Mouse (Mus musculus) CH12.LX (cell line): ENCODE measurements around the gene Tnfrsf21. TPM values are rescaled to one million over a fixed set of nuclear protein-coding genes. Genes with fewer than 3 reads are reported as not detected.

Source experiments
- DNase-seq: peaks from one replicate; pipeline ENCODE4 v3.0.0-alpha.2; 2013; ENCODE audit errors: extremely low read depth
- H3K27ac ChIP-seq: 2 replicates; pipeline ENCODE4 v1.5.1; 2012; ENCODE audit warnings: low read depth, mild to moderate bottlenecking, control low read depth, moderate library complexity; ENCODE audit not compliant: insufficient read depth
- H3K27me3 ChIP-seq: replicated peaks from 2 replicates; pipeline ENCODE3; 2012; ENCODE audit warnings: inconsistent platforms
- H3K36me3 ChIP-seq, 2 experiments: replicated peaks in 1 of 2; 2 replicates each; pipeline versions ENCODE3 to v1.6.1; 2012; ENCODE audit warnings: inconsistent platforms in 1 of 2, low read length in 1 of 2, mild to moderate bottlenecking in 1 of 2, mixed read lengths in 1 of 2, moderate library complexity in 1 of 2; ENCODE audit not compliant: control insufficient read depth in 1 of 2, insufficient read depth in 1 of 2
- H3K4me1 ChIP-seq, 2 experiments: 2 replicates each; pipeline ENCODE4 v1.6.1; 2012; ENCODE audit warnings: inconsistent platforms in 1 of 2, moderate library complexity in 1 of 2; ENCODE audit not compliant: insufficient read depth in 2 of 2, control insufficient read depth in 1 of 2
- H3K4me2 ChIP-seq: 2 replicates; pipeline ENCODE4 v1.6.1; 2012; ENCODE audit warnings: low read depth, mild to moderate bottlenecking, control low read depth; ENCODE audit not compliant: poor library complexity, insufficient read depth, severe bottlenecking
- H3K4me3 ChIP-seq, 3 experiments: fragments of 150-350 bp in 1 of 3; sonication (generic) in 1 of 3; replicated peaks in 1 of 3; 2 replicates each; pipeline versions ENCODE3 to v1.5.1; 2011 to 2012; ENCODE audit warnings: low read depth in 2 of 3, low read length in 2 of 3, mild to moderate bottlenecking in 2 of 3, moderate library complexity in 2 of 3, control low read depth in 1 of 3, improper control_type of control experiment in 1 of 3, inconsistent platforms in 1 of 3, mixed read lengths in 1 of 3; ENCODE audit not compliant: poor library complexity in 1 of 3
- H3K79me2 ChIP-seq: replicated peaks from 2 replicates; pipeline ENCODE4 v1.6.1; 2012; ENCODE audit warnings: mild to moderate bottlenecking, moderate library complexity; ENCODE audit not compliant: control insufficient read depth, poor library complexity, insufficient read depth, severe bottlenecking; ENCODE audit errors: extremely low read depth
- H3K9ac ChIP-seq: 2 replicates; pipeline ENCODE4 v1.6.1; 2012; ENCODE audit warnings: low read depth, mild to moderate bottlenecking, control low read depth, moderate library complexity; ENCODE audit not compliant: insufficient read depth
- H3K9me3 ChIP-seq: replicated peaks from 2 replicates; pipeline ENCODE3; 2012; ENCODE audit warnings: low read length, inconsistent platforms, mixed read lengths
- BHLHE40 ChIP-seq: IDR thresholded peaks from 2 replicates; pipeline ENCODE4 v1.6.1; 2011; ENCODE audit warnings: mild to moderate bottlenecking, low read depth, low read length, improper control_type of control experiment
- CHD1 ChIP-seq: IDR thresholded peaks from 2 replicates; pipeline ENCODE4 v1.6.1; 2012; ENCODE audit warnings: low read depth, low read length, improper control_type of control experiment, inconsistent platforms
- CHD2 ChIP-seq: IDR thresholded peaks from 2 replicates; pipeline ENCODE4 v1.6.1; 2011; ENCODE audit warnings: low read length, improper control_type of control experiment
- CTCF ChIP-seq, 2 experiments: IDR thresholded peaks in 1 of 2; conservative IDR thresholded peaks in 1 of 2; 2 replicates each; pipeline ENCODE4 v1.5.1; 2011 to 2012; ENCODE audit warnings: low read depth in 2 of 2, low read length in 2 of 2, improper control_type of control experiment in 1 of 2, inconsistent platforms in 1 of 2, mild to moderate bottlenecking in 1 of 2, moderate library complexity in 1 of 2
- E2F4 ChIP-seq: IDR thresholded peaks from 2 replicates; pipeline ENCODE4 v1.6.1; 2011; ENCODE audit warnings: low read depth, low read length, improper control_type of control experiment; ENCODE audit not compliant: insufficient replicate concordance
- EP300 ChIP-seq: IDR thresholded peaks from 2 replicates; pipeline ENCODE4 v1.6.1; 2011; ENCODE audit warnings: low read length, improper control_type of control experiment
- ETS1 ChIP-seq: conservative IDR thresholded peaks from 2 replicates; pipeline ENCODE4 v1.6.1; 2012; ENCODE audit warnings: low read depth, mild to moderate bottlenecking, inconsistent platforms, low read length, improper control_type of control experiment, moderate library complexity
- HCFC1 ChIP-seq: IDR thresholded peaks from 2 replicates; pipeline ENCODE4 v1.6.1; 2012; ENCODE audit warnings: low read depth, mild to moderate bottlenecking, inconsistent platforms, low read length, improper control_type of control experiment
- IRF4 ChIP-seq: IDR thresholded peaks from 2 replicates; pipeline ENCODE4 v1.6.1; 2014; ENCODE audit warnings: low read depth, mild to moderate bottlenecking, inconsistent platforms, low read length, improper control_type of control experiment
- JUN ChIP-seq: IDR thresholded peaks from 2 replicates; pipeline ENCODE4 v1.6.1; 2011; ENCODE audit warnings: low read depth, mild to moderate bottlenecking, low read length, improper control_type of control experiment, moderate library complexity; ENCODE audit not compliant: insufficient read depth
- JUND ChIP-seq: conservative IDR thresholded peaks from 2 replicates; pipeline ENCODE4 v1.6.1; 2011; ENCODE audit warnings: low read depth, low read length, improper control_type of control experiment
- MAZ ChIP-seq: IDR thresholded peaks from 2 replicates; pipeline ENCODE4 v1.6.1; 2012; ENCODE audit warnings: low read depth, mild to moderate bottlenecking, inconsistent platforms, low read length, improper control_type of control experiment, moderate library complexity
- NRF1 ChIP-seq: IDR thresholded peaks from 2 replicates; pipeline ENCODE4 v1.6.1; 2014; ENCODE audit warnings: low read depth, mild to moderate bottlenecking, inconsistent platforms, low read length, improper control_type of control experiment, moderate library complexity
- PAX5 ChIP-seq: IDR thresholded peaks from 2 replicates; pipeline ENCODE4 v1.6.1; 2012; ENCODE audit warnings: low read length, inconsistent platforms, mixed read lengths
- POLR2AphosphoS2 ChIP-seq: IDR thresholded peaks from 2 replicates; pipeline ENCODE4 v1.6.1; 2011; ENCODE audit warnings: low read depth, low read length, improper control_type of control experiment
- RAD21 ChIP-seq: IDR thresholded peaks from 2 replicates; pipeline ENCODE4 v1.6.1; 2011; ENCODE audit warnings: low read depth, mild to moderate bottlenecking, low read length, improper control_type of control experiment, moderate library complexity
- SMC3 ChIP-seq: IDR thresholded peaks from 2 replicates; pipeline ENCODE4 v1.6.1; 2011; ENCODE audit warnings: low read depth, low read length, improper control_type of control experiment
- TBP ChIP-seq: conservative IDR thresholded peaks from 2 replicates; pipeline ENCODE4 v1.6.1; 2011; ENCODE audit warnings: low read depth, low read length, improper control_type of control experiment
- TCF12 ChIP-seq: IDR thresholded peaks from 2 replicates; pipeline ENCODE4 v1.6.1; 2014; ENCODE audit warnings: low read depth, mild to moderate bottlenecking, inconsistent platforms, low read length, improper control_type of control experiment
- USF2 ChIP-seq: conservative IDR thresholded peaks from 2 replicates; pipeline ENCODE4 v1.6.1; 2011; ENCODE audit warnings: low read depth, low read length, improper control_type of control experiment
- ZKSCAN1 ChIP-seq: IDR thresholded peaks from 2 replicates; pipeline ENCODE4 v1.6.1; 2012; ENCODE audit warnings: low read depth, inconsistent platforms, low read length, improper control_type of control experiment, borderline replicate concordance
- ZMIZ1 ChIP-seq: IDR thresholded peaks from 2 replicates; pipeline ENCODE4 v1.6.1; 2012; ENCODE audit warnings: low read depth, mild to moderate bottlenecking, inconsistent platforms, low read length, improper control_type of control experiment
- dilution Hi-C: fragments of 300-500 bp; cut with MboI; formaldehyde crosslinking; loops from 2 replicates; pipeline ENCODE4 v1.14.3; 2020; ENCODE audit warnings: low sequenced_read_pairs; ENCODE audit not compliant: extremely low pct_unique_long_range_greater_than_20kb, extremely low pct_ligation_motif_present
- in situ Hi-C: fragments of 300-500 bp; cut with MboI; formaldehyde crosslinking; loops from 3 replicates; pipeline ENCODE4 v1.14.3; 2019; ENCODE audit warnings: low sequenced_read_pairs, low pct_ligation_motif_present, low pct_unique_long_range_greater_than_20kb, mixed read lengths
- polyA plus RNA-seq: library from polyadenylated mRNA; unstranded; fragments of >175 nt; gene quantifications from 2 replicates; pipeline ENCODE4 v1.2.1, GENCODE M21; 2012; ENCODE audit warnings: low read depth; ENCODE audit not compliant: insufficient read length
- total RNA-seq, 2 experiments: library from RNA; depleted of rRNA; stranded (reverse); fragments of 300-350 nt in 1 of 2; fragments of >200 nt in 1 of 2; gene quantifications; 2 replicates each; pipeline ENCODE4 v1.2.3; 2012 to 2014

Tnfrsf21 gene
- total and polyA plus RNA-seq, 3 experiments = 0.10 TPM; not detected in 2

DNA sequence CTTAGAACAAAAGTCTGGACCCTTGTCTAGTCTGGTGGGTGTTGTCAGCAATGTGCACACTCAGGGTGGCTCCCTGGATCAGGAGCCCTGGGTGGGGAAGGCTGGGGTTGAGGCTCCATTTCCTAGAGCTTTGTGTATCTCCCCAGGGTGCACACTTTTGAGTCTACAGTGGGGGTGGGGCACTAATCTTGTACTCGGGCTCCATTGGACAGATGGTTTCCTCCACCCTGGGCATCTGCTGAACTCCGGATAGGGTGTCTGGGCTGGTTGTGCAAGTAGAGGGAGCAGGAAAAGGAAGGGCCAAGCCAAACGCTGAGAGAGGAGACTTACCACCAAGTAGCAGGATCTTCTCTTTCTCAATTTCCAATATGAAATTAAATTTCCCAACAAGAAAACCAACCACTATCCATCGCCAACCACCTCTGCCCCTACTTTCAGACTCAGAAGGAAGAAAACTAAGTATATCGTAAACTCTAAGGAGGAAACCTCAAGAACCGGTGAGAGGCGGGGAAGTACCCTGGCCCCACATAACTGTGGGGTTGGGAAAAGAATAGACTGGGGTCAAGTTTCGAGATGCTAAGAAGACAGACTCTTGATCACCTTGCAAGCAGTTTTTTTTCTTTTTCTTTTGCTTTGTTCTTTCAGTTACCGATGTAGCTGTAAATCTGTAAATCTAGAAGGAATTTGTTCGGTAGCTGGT, 19.9 kb downstream of the Tnfrsf21 start:
- peaks cover 21% of the 10 kb centered on the region for H3K9me3 ChIP-seq
- H3K4me1 ChIP-seq = peaks cover 0 to 18% of the 10 kb centered on the region in 2 experiments; a peak in 2 of 4 replicates
- dilution Hi-C loops = no loop called here
- no peaks in the 10 kb centered on the region for H3K79me2 ChIP-seq
- H3K36me3 ChIP-seq = no peaks in the 10 kb centered on the region
- TF ChIP-seq BHLHE40 (no peak), JUND (no peak), TBP (no peak), NRF1 (no peak)
- in situ Hi-C loops = no loop called here
- no peak overlapping the region for H3K4me3 ChIP-seq
- H3K27me3 ChIP-seq = no peaks in the 10 kb centered on the region
- no peak overlapping the region for H3K27ac ChIP-seq
- no peak overlapping the region for H3K4me2 ChIP-seq
- DNase-seq = no peak
- H3K9ac ChIP-seq = no peak overlapping the region

DNA sequence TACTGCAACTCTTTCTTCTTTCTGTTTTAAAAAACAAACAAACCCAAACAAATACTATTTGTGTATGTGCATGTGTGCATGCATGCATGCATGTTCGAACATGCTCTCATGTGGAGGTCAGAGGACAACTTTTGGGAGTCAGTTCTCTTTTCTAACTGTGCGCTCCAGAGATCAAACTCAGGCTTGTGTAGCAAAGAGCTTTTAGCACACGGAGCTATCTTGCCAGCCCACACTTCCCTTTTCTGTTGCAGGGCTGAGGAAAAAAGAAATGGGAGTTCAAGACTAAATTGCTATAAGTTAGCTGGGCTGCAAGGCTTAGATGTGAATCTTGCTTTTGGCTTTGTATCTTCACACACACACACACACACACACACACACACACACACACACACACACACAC, 24.2 kb downstream of the Tnfrsf21 start:
- Histone ChIP-seq H3K27ac (no peak overlapping the region), H3K9me3 (peaks cover 31% of the 10 kb centered on the region), H3K36me3 (no peaks in the 10 kb centered on the region), H3K27me3 (no peaks in the 10 kb centered on the region), H3K4me2 (no peak overlapping the region), H3K9ac (no peak overlapping the region), H3K4me3 (no peak overlapping the region), H3K4me1 (peaks cover 0 to 8% of the 10 kb centered on the region in 2 experiments; a peak in 1 of 4 replicates), H3K79me2 (no peaks in the 10 kb centered on the region)
- in situ Hi-C loops = no loop called here
- no peak for TF ChIP-seq ZMIZ1
- TF ChIP-seq IRF4 = no peak
- TF ChIP-seq MAZ = no peak
- no peak for TF ChIP-seq JUN
- TF ChIP-seq PAX5 = no peak
- no peak for TF ChIP-seq RAD21
- TF ChIP-seq CHD1 = no peak
- dilution Hi-C loops = no loop called here
- no peak for DNase-seq

DNA sequence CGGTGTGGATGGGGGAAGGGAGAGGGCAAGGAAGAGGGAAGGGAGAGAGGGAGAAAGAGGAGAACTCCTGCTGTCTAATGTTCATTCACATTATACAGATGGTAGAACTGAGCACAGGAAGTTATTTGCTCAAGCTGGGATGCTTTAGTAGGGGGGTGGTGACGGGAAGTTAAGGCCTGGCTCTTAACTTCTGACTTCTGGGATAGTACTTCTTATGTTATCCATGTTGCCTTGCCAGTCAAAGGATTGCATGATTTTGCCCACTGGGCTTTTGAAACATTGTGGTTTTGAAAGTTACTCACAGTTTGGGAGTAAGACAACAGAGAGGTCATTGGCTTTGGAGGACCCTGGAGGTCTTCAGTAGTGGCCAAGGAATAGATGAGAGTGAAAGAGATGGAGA, 34.3 kb downstream of the Tnfrsf21 start:
- peaks cover 31% of the 10 kb centered on the region for H3K9me3 ChIP-seq
- dilution Hi-C loops (no loop called here), in situ Hi-C loops (no loop called here)
- H3K4me2 ChIP-seq = no peak overlapping the region
- no peak overlapping the region for H3K9ac ChIP-seq
- H3K4me1 ChIP-seq = no peaks in the 10 kb centered on the region
- no peaks in the 10 kb centered on the region for H3K27me3 ChIP-seq
- no peak for DNase-seq
- TF ChIP-seq JUND (no peak), ZKSCAN1 (no peak), CTCF (conservative IDR thresholded peaks at IDR 0.05 in 1 of 2, IDR thresholded peaks at IDR 0.05 in 1 of 2; ENCODE audit: low read depth in 2 of 2, low read length in 2 of 2) (no peak), E2F4 (no peak), EP300 (no peak), POLR2AphosphoS2 (no peak), RAD21 (no peak), SMC3 (no peak), ETS1 (no peak), TCF12 (no peak), CHD2 (no peak), HCFC1 (no peak), USF2 (no peak)
- TF ChIP-seq, all 38 proteins: peak for 0
- no peaks in the 10 kb centered on the region for H3K79me2 ChIP-seq
- no peak overlapping the region for H3K27ac ChIP-seq
- no peak overlapping the region for H3K4me3 ChIP-seq
- no peaks in the 10 kb centered on the region for H3K36me3 ChIP-seq
